Mouse (Mus musculus) C2C12 (cell line): ENCODE data around the gene Atp8a2. TPM values are rescaled to one million over a fixed set of nuclear protein-coding genes. Genes with fewer than 3 reads are reported as not detected.

Experiments
- H3K27me3 ChIP-seq: one replicate; pipeline ENCODE4 v1.6.1; 2011; ENCODE audit not compliant: control insufficient read depth, insufficient read depth, insufficient read length
- H3K36me3 ChIP-seq: one replicate; pipeline ENCODE4 v1.6.1; 2011; ENCODE audit not compliant: control insufficient read depth, insufficient read depth
- H3K4me3 ChIP-seq: one replicate; pipeline ENCODE4 v1.5.1; 2011; ENCODE audit warnings: mild to moderate bottlenecking, control low read depth; ENCODE audit not compliant: poor library complexity, insufficient read depth, severe bottlenecking
- H3K79me2 ChIP-seq: one replicate; pipeline ENCODE4 v1.6.1; 2011; ENCODE audit not compliant: control insufficient read depth, insufficient read depth
- H3K79me3 ChIP-seq: one replicate; pipeline ENCODE4 v1.6.1; 2011; ENCODE audit warnings: low read depth, control low read depth
- H3ac ChIP-seq: one replicate; pipeline ENCODE3; 2011; ENCODE audit warnings: low read depth; ENCODE audit not compliant: control insufficient read depth, insufficient read length
- CEBPB ChIP-seq: IDR thresholded peaks from one replicate; pipeline ENCODE4 v1.6.1; 2011; ENCODE audit warnings: low read depth, mild to moderate bottlenecking, control low read depth, moderate library complexity
- CTCF ChIP-seq: IDR thresholded peaks from one replicate; pipeline ENCODE4 v1.5.1; 2011; ENCODE audit not compliant: control insufficient read depth, insufficient read depth, insufficient read length
- FOSL1 ChIP-seq: IDR thresholded peaks from one replicate; pipeline ENCODE4 v1.8.0; 2011; ENCODE audit warnings: mild to moderate bottlenecking, low read length; ENCODE audit not compliant: poor library complexity, insufficient read depth, severe bottlenecking
- MAX ChIP-seq: IDR thresholded peaks from one replicate; pipeline ENCODE4 v1.6.1; 2011; ENCODE audit warnings: mild to moderate bottlenecking, control low read depth
- MYOD1 ChIP-seq: IDR thresholded peaks from one replicate; pipeline ENCODE4 v1.6.1; 2011; ENCODE audit warnings: low read depth; ENCODE audit not compliant: control insufficient read depth, insufficient read length
- MYOG ChIP-seq: IDR thresholded peaks from one replicate; pipeline ENCODE4 v1.6.1; 2011; ENCODE audit not compliant: control insufficient read depth, insufficient read length; ENCODE audit errors: extremely low read depth
- USF1 ChIP-seq: IDR thresholded peaks from one replicate; pipeline ENCODE4 v1.6.1; 2011; ENCODE audit warnings: low read depth, mild to moderate bottlenecking, control low read depth, moderate library complexity
- polyA plus RNA-seq: library from polyadenylated mRNA; unstranded; fragments of >200 nt; fragmentation: generic; extraction: Trizol; gene quantifications from one replicate; pipeline ENCODE4 v1.2.1, GENCODE M21; 2012; ENCODE audit warnings: missing spikeins

The Atp8a2 gene
- polyA plus RNA-seq, 1 experiment, result under 0.01 TPM

DNA sequence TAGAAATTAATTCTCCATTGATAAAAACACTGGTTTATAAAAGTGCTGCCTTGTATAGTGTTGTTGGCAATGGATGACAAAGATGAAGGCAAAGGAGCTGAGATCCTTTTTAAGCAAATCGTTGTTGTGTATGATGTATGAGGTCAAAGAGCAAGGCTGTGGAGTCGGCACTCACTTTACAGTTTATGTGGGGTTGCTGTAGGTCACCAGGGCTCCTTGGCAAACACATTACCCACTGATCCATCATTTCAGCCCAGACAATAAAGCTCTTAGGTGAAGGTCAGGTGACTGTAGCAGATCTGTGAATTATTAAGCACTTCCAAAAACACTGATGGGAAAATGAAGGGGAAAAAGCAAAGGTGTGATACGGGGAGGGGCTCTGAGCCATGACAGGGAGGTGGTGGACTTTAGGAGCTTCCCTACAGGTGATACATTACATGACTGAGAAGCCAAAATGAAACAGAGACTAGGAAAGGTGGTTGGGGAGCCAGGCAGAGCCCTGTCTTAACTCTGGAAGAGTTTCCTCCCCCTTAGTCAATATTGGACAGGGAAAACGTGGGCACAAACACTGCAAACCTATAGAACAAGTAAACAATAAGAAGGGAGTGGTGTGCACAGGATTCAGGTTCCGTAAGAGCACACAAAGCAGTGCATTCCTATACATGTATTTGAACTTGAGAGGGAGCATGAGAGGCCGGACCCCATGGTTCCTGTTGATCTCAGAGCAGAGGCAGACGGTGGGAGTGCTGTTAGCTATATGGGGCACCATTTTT, 389.3 kb downstream of the Atp8a2 start:
- Histone ChIP-seq H3K79me2 (no peaks in the 10 kb centered on the region), H3K4me3 (no peak overlapping the region), H3K27me3 (peaks cover 12% of the 10 kb centered on the region), H3K79me3 (no peaks in the 10 kb centered on the region), H3K36me3 (no peaks in the 10 kb centered on the region), H3ac (no peak overlapping the region)
- TF ChIP-seq CEBPB (no peak), USF1 (no peak), FOSL1 (no peak), CTCF (no peak), MAX (no peak), MYOG (no peak), MYOD1 (no peak)

DNA sequence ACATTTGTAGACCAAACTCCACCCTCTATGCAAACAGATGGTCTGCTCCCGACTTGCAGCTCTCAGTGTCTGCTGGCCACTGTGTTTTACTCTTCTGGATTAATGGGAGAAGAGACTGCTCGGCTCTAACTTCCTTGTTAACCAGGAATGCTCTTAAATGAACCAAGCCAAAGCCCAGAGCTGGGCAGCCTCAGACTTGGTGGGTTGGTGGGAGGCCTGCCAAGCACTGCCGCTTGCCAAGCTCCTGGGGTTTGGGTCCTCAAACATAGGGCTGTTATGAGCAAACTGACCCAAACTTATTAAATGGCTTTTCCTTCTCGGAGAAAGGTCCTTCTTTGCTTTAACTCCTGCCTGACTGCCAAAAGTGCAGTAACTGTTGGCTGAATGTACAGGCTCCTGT, 390.1 kb downstream of the Atp8a2 start:
- peaks cover 12% of the 10 kb centered on the region for H3K27me3 ChIP-seq
- TF ChIP-seq CEBPB, result no peak
- no peak for TF ChIP-seq MAX
- no peak for TF ChIP-seq USF1
- TF ChIP-seq FOSL1, result no peak
- no peak for TF ChIP-seq MYOG
- TF ChIP-seq CTCF, result no peak
- TF ChIP-seq MYOD1, result no peak
- no peaks in the 10 kb centered on the region for H3K79me2 ChIP-seq
- H3ac ChIP-seq, result no peak overlapping the region
- no peaks in the 10 kb centered on the region for H3K79me3 ChIP-seq
- H3K4me3 ChIP-seq, result no peak overlapping the region
- no peaks in the 10 kb centered on the region for H3K36me3 ChIP-seq

DNA sequence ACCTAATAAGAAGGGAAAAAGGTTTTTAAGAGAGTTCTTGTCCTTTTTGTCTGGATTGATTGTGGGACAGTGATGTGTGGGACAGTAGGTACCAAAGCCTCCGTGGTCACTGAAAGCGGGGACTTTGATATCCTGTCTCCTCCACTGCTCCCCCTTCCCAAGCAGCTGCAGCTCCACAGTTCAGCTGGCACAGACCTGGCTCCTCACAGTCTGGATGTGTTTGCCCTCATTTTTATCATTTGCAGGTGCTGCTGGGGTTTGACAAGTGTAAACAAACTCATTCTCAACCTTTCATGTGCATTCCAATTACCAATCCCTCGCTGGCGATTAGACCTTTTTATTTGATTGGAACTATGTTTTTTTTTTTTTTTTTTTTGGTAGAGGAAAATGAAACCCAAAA, 390.8 kb downstream of the Atp8a2 start:
- H3K79me2 ChIP-seq, result no peaks in the 10 kb centered on the region
- TF ChIP-seq FOSL1, result no peak
- TF ChIP-seq USF1, result no peak
- TF ChIP-seq MYOG, result no peak
- TF ChIP-seq MAX, result no peak
- no peak for TF ChIP-seq MYOD1
- no peak for TF ChIP-seq CEBPB
- TF ChIP-seq CTCF, result no peak
- H3K79me3 ChIP-seq, result no peaks in the 10 kb centered on the region
- H3K36me3 ChIP-seq, result no peaks in the 10 kb centered on the region
- peaks cover 12% of the 10 kb centered on the region for H3K27me3 ChIP-seq
- no peak overlapping the region for H3ac ChIP-seq
- no peak overlapping the region for H3K4me3 ChIP-seq

DNA sequence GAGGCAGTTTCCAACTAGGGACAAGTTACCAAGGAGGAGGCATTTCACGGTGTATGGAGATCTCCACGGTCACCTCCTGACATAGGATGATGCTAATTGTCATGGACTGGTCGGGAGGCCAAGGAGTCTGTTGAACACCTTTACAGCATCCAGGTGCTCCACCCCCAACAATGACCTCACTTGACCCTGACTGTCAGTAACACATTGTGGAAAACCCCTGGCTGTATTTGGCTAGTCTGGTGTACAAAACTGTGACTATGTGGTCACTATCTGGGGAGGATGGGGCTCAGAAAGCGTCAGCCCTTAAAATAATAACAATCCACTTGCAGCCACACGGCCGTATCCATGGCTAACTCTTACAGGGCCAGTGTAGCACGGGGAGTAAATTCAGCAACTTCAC, 391.3 kb downstream of the Atp8a2 start:
- Histone ChIP-seq H3K27me3 (peaks cover 12% of the 10 kb centered on the region), H3ac (no peak overlapping the region), H3K36me3 (no peaks in the 10 kb centered on the region), H3K79me2 (no peaks in the 10 kb centered on the region), H3K4me3 (no peak overlapping the region), H3K79me3 (no peaks in the 10 kb centered on the region)
- TF ChIP-seq MYOD1 (no peak), FOSL1 (no peak), CEBPB (no peak), CTCF (no peak), MYOG (no peak), USF1 (no peak), MAX (no peak)

DNA sequence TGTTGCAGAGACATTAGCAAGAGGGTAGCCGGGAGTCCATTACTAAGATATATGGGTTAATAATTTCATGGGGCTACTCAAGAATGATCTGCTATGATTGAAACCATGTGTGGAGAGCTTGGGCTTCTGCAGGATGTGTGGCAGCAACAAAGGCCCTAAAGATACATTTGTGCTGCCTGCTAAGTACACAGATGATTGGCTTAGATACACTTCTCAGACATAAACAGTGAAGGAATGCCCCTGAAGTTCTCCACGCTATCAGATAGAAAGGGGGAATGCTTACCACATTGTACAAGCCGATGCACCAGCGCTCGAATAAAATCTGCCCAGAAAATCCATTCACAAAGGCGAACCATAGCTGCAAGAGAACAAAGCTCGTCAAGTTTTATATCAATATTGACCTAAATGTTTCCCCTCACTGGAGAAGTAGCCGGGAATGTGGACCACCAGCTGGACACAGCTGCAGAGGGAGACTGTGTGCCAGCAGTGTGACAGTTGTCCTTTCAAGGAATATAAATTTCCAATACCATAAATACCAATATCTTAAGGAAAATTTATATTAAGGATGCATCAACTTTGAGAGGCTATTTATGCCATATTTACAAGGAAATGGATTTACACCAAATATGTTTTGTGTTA, 394.9 kb downstream of the Atp8a2 start:
- no peaks in the 10 kb centered on the region for H3K79me2 ChIP-seq
- H3ac ChIP-seq, result no peak overlapping the region
- no peaks in the 10 kb centered on the region for H3K79me3 ChIP-seq
- H3K36me3 ChIP-seq, result no peaks in the 10 kb centered on the region
- TF ChIP-seq FOSL1, result no peak
- TF ChIP-seq CTCF, result no peak
- no peak for TF ChIP-seq MYOG
- TF ChIP-seq USF1, result no peak
- TF ChIP-seq MAX, result no peak
- no peak for TF ChIP-seq CEBPB
- TF ChIP-seq MYOD1, result no peak
- no peak overlapping the region for H3K4me3 ChIP-seq
- H3K27me3 ChIP-seq, result peaks cover 1% of the 10 kb centered on the region
